Comparison of ENCODE assay signal across 14 mouse cellular contexts in genomic region chr4:45507476-45507875, GRCm38 (mm10). TPM values are rescaled to one million over a fixed set of nuclear protein-coding genes. Genes with fewer than 3 reads are reported as not detected.
A peak's percentile ranks its signal among the peaks of the same experiment; 100 is the strongest.
DNase-seq lines count a peak whose midpoint lies in the region; ATAC-seq and TF ChIP-seq lines count a peak whose summit lies in the region.
"Had no signal": no experiment of that assay in that cellular context is flagged by ENCODE, and none has a peak within 500 bp of the region (broad histone marks: within the 10 kb centered on the region; RNA-seq: fewer than 3 reads in every experiment).

No protein-coding gene starts in this region.

- TF ChIP-seq EP300 in heart, adult 2 months (IDR thresholded peaks at IDR 0.05; ENCODE audit: insufficient read depth, low read depth, low read length), result 0 out of 2 replicates have a peak, but pooled peaks have one; percentile 18

- H3K4me3 ChIP-seq in heart, adult 2 months, result no peak overlapping the region
- no peak overlapping the region for H3K4me3 ChIP-seq in kidney, adult 2 months (ENCODE audit: insufficient read depth, low read depth, low read length)
- H3K4me3 ChIP-seq in midbrain, embryonic 10.5 days, result no peak overlapping the region
- no peak overlapping the region for H3K4me3 ChIP-seq in midbrain, embryonic 11.5 days (ENCODE audit: low read depth, low read length)
- no peak overlapping the region for H3K4me3 ChIP-seq in olfactory bulb, adult 2 months (ENCODE audit: insufficient read depth, low read depth, low read length)

- no peaks in the 10 kb centered on the region for H3K27me3 ChIP-seq in heart, adult 2 months (ENCODE audit: control insufficient read depth, insufficient read depth, low read length)
- H3K27me3 ChIP-seq in kidney, adult 2 months (replicated peaks; ENCODE audit: control insufficient read depth, insufficient read depth, low read length), result no peaks in the 10 kb centered on the region
- peaks cover 27% of the 10 kb centered on the region for H3K27me3 ChIP-seq in midbrain, embryonic 10.5 days (ENCODE audit: low read depth, poor library complexity, severe bottlenecking)
- H3K27me3 ChIP-seq in midbrain, embryonic 11.5 days (ENCODE audit: control insufficient read depth, insufficient read depth, low read length), result no peaks in the 10 kb centered on the region

- H3K27ac ChIP-seq in heart, adult 2 months, result peak overlapping the region; percentile 52
- H3K27ac ChIP-seq in kidney, adult 2 months (ENCODE audit: insufficient read depth, low read depth, low read length), result peak overlapping the region; percentile 60
- peak overlapping the region; percentile 42; the same call in 1 of the 2 replicates for H3K27ac ChIP-seq in midbrain, embryonic 10.5 days (replicated peaks)
- no peak overlapping the region for H3K27ac ChIP-seq in midbrain, embryonic 11.5 days (ENCODE audit: low read depth, low read length)
- H3K27ac ChIP-seq in olfactory bulb, adult 2 months (ENCODE audit: insufficient read depth, low read depth, low read length), result peak overlapping the region; percentile 58; the same call in 1 of the 2 replicates

- WGBS in heart, adult 2 months, result 65% methylated on average over 1 of the region's 1 CpGs
- 70% methylated on average over 1 of the region's 1 CpGs for WGBS in kidney, adult 2 months
- WGBS in midbrain, embryonic 10.5 days, result 90% methylated on average over 1 of the region's 1 CpGs
- WGBS in midbrain, embryonic 11.5 days, result 67% methylated on average over 1 of the region's 1 CpGs
- WGBS in olfactory bulb, adult 2 months, result 88% methylated on average over 1 of the region's 1 CpGs

- peaks cover 25% of the 10 kb centered on the region for H3K4me1 ChIP-seq in heart, adult 2 months (ENCODE audit: control insufficient read depth, insufficient read depth, low read length)
- H3K4me1 ChIP-seq in kidney, adult 2 months (ENCODE audit: control insufficient read depth, insufficient read depth, low read length), result peaks cover 76% of the 10 kb centered on the region
- H3K4me1 ChIP-seq in midbrain, embryonic 10.5 days, result peaks cover 56% of the 10 kb centered on the region
- H3K4me1 ChIP-seq in midbrain, embryonic 11.5 days (ENCODE audit: control insufficient read depth, insufficient read depth, low read length), result no peaks in the 10 kb centered on the region; the same call in 1 of the 2 replicates
- H3K4me1 ChIP-seq in olfactory bulb, adult 2 months (ENCODE audit: control insufficient read depth, insufficient read depth, low read length), result peaks cover 74% of the 10 kb centered on the region

- no peak overlapping the region for H3K4me2 ChIP-seq in midbrain, embryonic 11.5 days

- H3K9ac ChIP-seq in heart, adult 2 months (ENCODE audit: low read depth, low read length), result no peak overlapping the region
- H3K9ac ChIP-seq in midbrain, embryonic 11.5 days (ENCODE audit: low read length), result no peak overlapping the region

- no peak for TF ChIP-seq POLR2A in heart, adult 2 months (IDR thresholded peaks at IDR 0.05; ENCODE audit: insufficient read depth, low read depth, low read length)
- no peak for TF ChIP-seq POLR2A in kidney, adult 2 months (IDR thresholded peaks at IDR 0.05; ENCODE audit: low read depth, low read length)
- TF ChIP-seq POLR2A in olfactory bulb, adult 2 months (IDR thresholded peaks at IDR 0.05; ENCODE audit: insufficient read depth, low read depth, low read length), result no peak

- no peak for ATAC-seq in midbrain, embryonic 11.5 days (ENCODE audit: low FRiP score)
- ATAC-seq: activated CD4-positive, CD25-positive, alpha-beta regulatory T cell, adult 4 months; forebrain, embryonic 16.5 days had no signal

- intact Hi-C loops in heart, adult 2 months (cut with DNase I), result loop anchor here (2.0 kb wide), 1 partner anchor 23 kb away; no protein-coding TSS in a partner anchor
- intact Hi-C loops in heart, postnatal 25 days (cut with DNase I), result no loop called here

- no peaks in the 10 kb centered on the region for H3K36me3 ChIP-seq in heart, adult 2 months (ENCODE audit: control insufficient read depth, insufficient read depth, low read length)
- no peaks in the 10 kb centered on the region for H3K36me3 ChIP-seq in kidney, adult 2 months (ENCODE audit: control insufficient read depth, insufficient read depth, low read length)
- no peaks in the 10 kb centered on the region for H3K36me3 ChIP-seq in midbrain, embryonic 10.5 days
- no peaks in the 10 kb centered on the region for H3K36me3 ChIP-seq in midbrain, embryonic 11.5 days (ENCODE audit: control insufficient read depth, insufficient read depth, low read length)

- TF ChIP-seq CTCF in heart, adult 2 months (IDR thresholded peaks at IDR 0.05), result no peak
- no peak for TF ChIP-seq CTCF in kidney, adult 2 months (conservative IDR thresholded peaks at IDR 0.05; ENCODE audit: insufficient read depth, insufficient read length, low read depth, low read length)
- TF ChIP-seq CTCF in olfactory bulb, adult 2 months (IDR thresholded peaks at IDR 0.05; ENCODE audit: insufficient read depth, low read depth, low read length), result no peak

- no peaks in the 10 kb centered on the region for H3K79me2 ChIP-seq in heart, adult 2 months (replicated peaks; ENCODE audit: control insufficient read depth, insufficient read depth, low read length)

- H3K9me3 ChIP-seq in midbrain, embryonic 10.5 days (replicated peaks), result no peaks in the 10 kb centered on the region
- no peaks in the 10 kb centered on the region for H3K9me3 ChIP-seq in midbrain, embryonic 11.5 days (ENCODE audit: control insufficient read depth, low read length)

- no peak for DNase-seq in heart, adult 2 months
- DNase-seq in heart, postnatal 25 days (ENCODE audit: low spot score), result no peak
- DNase-seq in kidney, adult 2 months, result no peak
- DNase-seq in kidney, adult 11 months, result no peak
- no peak for DNase-seq in midbrain, embryonic 10.5 days (ENCODE audit: low spot score)
- DNase-seq in midbrain, embryonic 11.5 days (ENCODE audit: low spot score, missing footprints), result no peak
- no peak for DNase-seq in natural killer cell, adult 2 months (ENCODE audit: low spot score in 2 of 2)
- DNase-seq: cerebellum, adult 2 months; gastrocnemius, postnatal 36 days; layer of hippocampus, postnatal 36 days; lung, adult 2 months had no signal

RNA-seq across cellular contexts. Expression of gene Shb, which starts 24.8 kb away (rescaled TPM):
- 10 to 100 TPM; 27.2 to 43.0 TPM for total RNA-seq in heart, adult 2 months (2021)
- 19.2 and 19.4 TPM in 2 replicates for polyA plus RNA-seq in heart, adult 2 months (2012; rRNA removed)
- total RNA-seq in heart, postnatal 25 days (2021), result 10 to 100 TPM; 34.9 to 37.7 TPM
- 57.1 and 59.4 TPM in 2 replicates for polyA plus RNA-seq in kidney, adult 2 months (2012; rRNA removed)
- 1.2 and 2.5 TPM in 2 replicates for polyA plus RNA-seq in midbrain, embryonic 10.5 days (2016; fragmentation: Nextera tagmentation; extraction: Ambion mirVana)
- polyA plus RNA-seq in midbrain, embryonic 11.5 days (2014; fragmentation: Nextera tagmentation; extraction: Ambion mirVana), result 2.7 and 2.8 TPM in 2 replicates
- not detected in 2 replicates for polyA plus RNA-seq in olfactory bulb, adult 2 months (2012; ENCODE audit: insufficient read depth, insufficient read length, low replicate concordance, missing spikeins)
- polyA plus RNA-seq: activated CD4-positive, CD25-positive, alpha-beta regulatory T cell, adult 4 months had no signal
